Mouse (Mus musculus): ENCODE measurements around the gene Ino80d. TPM values are rescaled to one million over a fixed set of nuclear protein-coding genes. Genes with fewer than 3 reads are reported as not detected.

The Ino80d gene
- polyA plus RNA-seq, 1 experiment, result 3.7 TPM

DNA sequence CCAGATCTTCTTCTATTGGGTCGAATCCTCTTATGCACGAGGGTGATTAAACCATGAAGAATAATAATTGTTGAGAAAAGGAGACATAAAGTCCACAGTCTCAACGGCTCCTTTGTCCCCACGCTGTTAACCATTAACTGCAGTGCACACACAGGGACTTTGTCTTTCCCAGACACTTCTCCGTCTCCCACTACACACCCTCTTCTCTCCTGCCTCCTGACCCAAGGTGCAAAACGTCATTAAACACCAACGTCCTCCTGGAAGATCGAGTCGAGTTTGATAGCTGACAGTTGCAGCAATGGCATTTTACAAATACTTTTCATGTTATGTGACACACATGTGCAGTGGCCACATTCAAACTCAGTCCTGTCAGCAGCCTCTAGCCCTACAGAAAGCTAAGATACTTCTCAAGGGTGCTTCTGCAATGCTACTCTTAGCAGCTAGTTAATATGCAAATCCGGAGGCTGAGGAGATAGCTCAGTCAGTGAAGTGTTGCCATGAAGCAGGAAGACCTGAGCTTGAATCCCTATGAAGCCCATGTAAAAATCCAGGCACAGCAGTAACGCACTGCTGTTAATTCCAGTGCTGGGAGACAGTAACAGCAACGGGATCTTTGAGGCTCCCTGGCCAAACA, 109.3 kb downstream of the Ino80d start:
- DNase-seq (ENCODE audit: low read depth, low spot score), result peak; percentile 92

GRCm38 (mm10) chr1:63001874-63002273, 112.6 kb downstream of the Ino80d start:
- no peak for DNase-seq (ENCODE audit: low read depth, low spot score)
- WGBS, result 26% methylated on average over 3 of the region's 3 CpGs

More for the DNA sequence above, 109.3 kb downstream of the Ino80d start:
- WGBS, result 27% methylated on average over 12 of the region's 12 CpGs

- peak; percentile 78 for DNase-seq (ENCODE audit: low read depth, low spot score)
- WGBS, result 21% methylated on average over 1 of the region's 1 CpGs
These were observed 121.1 kb downstream of the Ino80d start for GRCm38 (mm10) chr1:62993348-62993747.

DNA sequence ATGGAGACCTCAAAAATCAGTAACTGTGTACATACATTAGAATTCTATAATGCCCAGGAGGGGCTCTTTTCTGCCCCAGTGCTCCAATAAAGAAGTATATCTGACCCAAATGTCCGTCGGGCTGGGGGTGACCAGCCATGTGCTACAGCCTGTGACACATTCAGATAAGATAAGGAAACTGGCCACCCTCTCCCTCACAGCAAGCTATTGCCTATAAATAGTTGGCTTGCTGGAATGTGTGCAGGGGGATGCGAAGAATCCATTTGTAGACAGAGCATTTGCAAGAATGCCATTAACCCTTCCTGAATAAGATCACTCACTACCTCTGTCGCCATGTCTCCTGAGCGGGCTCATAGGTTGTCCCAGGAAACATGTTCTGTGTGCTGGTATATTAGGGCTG, 121.8 kb downstream of the Ino80d start:
- WGBS, result 59% methylated on average over 5 of the region's 5 CpGs
- DNase-seq (ENCODE audit: low read depth, low spot score), result no peak

DNA sequence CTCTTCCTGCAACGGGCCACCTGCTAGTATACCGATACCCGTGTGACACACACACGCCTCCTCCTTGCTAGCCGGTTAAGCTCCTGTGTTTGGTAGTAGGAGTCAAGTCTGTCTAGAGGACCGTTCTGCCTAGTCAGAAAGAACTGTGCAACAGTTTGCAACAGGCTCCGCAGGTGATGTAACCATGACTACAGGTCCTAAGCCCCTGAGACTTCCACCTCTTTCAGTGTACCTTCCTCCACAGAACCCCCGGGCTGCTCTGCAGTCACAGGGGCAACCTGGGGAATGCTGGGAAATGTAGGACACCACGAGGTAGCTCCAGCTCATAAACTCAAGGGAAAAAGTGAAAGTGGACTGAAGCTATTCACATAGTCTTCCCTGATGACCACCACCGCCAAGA, 123.4 kb downstream of the Ino80d start:
- 84% methylated on average over 10 of the region's 10 CpGs for WGBS

DNA sequence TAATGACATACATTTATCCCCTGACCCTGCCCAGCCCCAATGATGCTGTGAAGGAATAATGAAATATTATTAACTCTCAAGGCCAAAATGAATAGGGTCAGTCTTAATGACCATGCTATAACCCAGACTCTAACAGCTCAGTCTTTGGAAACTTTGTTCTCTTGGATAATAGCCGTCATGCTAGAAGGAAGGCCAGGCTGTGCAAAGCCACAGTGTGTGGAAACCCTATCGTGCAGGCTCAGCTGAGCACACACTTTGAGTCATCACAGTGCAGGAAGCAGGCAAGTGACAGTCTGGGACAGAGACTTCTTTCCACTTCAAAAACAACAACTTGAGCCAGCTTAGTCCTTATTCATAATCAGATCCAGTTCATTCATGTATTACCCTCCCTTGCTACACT, 126.9 kb downstream of the Ino80d start:
- WGBS, result 33% methylated on average over 2 of the region's 2 CpGs
- no peak for DNase-seq (ENCODE audit: low read depth, low spot score)

More for the DNA sequence above, 123.4 kb downstream of the Ino80d start:
- no peak for DNase-seq (ENCODE audit: low read depth, low spot score)

GRCm38 (mm10) chr1:62986267-62986666, 128.2 kb downstream of the Ino80d start:
- no peak for DNase-seq (ENCODE audit: low read depth, low spot score)
- 7% methylated on average over 7 of the region's 7 CpGs for WGBS

DNA sequence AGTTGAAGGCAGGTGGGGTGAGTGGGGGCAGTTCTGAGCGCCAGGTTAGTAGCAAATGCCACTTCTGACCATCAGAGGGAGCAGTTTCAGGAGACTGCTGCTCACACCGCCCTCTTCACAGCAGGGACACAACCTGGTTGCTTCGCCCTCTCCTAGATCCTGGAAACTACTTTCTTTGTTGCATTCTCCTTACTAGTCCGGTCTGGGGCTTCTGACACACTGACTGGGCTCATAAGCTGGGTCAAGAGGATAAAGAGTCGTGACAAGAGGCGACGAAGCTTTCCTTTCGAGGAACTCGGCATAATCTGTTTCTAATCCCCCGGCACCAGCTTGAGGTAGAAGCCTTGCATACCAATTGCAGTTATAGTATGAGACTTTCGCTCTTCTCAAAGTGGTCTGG, 129.9 kb downstream of the Ino80d start:
- DNase-seq (ENCODE audit: low read depth, low spot score), result no peak

GRCm38 (mm10) chr1:62976742-62977141, 137.7 kb downstream of the Ino80d start:
- WGBS, result 28% methylated on average over 3 of the region's 3 CpGs
- DNase-seq (ENCODE audit: low read depth, low spot score), result no peak

More for the DNA sequence above, 129.9 kb downstream of the Ino80d start:
- 51% methylated on average over 11 of the region's 11 CpGs for WGBS

DNA sequence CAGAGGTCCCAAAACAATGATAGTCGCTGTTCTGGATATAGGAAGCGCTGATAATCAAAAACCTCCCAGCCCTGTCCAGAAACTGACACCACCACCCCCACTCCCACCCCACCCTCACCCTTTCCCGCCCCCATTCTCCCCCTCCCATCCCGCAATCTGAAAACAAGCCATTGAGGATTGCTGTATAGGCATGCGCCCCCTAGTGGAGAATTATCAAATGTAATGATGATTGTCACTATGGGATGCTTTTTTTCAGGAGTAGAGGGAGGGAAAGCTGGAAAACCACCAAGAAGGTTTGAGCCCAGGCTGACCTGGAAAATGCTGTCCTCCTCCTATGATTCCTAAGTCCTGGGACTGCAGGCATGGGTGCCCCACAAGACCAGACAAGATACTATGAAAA, 147.6 kb downstream of the Ino80d start:
- WGBS, result 31% methylated on average over 5 of the region's 5 CpGs
- no peak for DNase-seq (ENCODE audit: low read depth, low spot score)

DNA sequence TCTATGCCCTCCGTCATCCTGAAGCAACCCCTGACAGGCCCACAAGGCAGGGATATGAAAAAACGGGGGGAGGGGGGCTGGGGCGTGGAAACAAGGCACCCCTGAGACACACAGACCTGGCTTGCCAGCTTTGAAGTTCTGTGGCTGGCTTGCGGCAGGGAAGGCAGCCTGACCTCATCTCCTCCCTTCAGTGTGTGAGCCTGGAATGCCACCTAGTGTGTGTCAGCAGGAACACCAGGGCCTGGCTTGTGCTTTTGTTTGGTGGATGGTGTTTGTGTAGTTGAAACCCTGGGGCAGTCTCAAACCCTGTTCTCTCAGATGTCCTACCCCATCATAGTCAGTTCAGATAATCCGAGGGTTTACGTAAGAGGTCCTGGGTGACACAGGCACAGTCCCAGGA, 150.2 kb downstream of the Ino80d start:
- no peak for DNase-seq (ENCODE audit: low read depth, low spot score)
- 32% methylated on average over 6 of the region's 6 CpGs for WGBS

DNA sequence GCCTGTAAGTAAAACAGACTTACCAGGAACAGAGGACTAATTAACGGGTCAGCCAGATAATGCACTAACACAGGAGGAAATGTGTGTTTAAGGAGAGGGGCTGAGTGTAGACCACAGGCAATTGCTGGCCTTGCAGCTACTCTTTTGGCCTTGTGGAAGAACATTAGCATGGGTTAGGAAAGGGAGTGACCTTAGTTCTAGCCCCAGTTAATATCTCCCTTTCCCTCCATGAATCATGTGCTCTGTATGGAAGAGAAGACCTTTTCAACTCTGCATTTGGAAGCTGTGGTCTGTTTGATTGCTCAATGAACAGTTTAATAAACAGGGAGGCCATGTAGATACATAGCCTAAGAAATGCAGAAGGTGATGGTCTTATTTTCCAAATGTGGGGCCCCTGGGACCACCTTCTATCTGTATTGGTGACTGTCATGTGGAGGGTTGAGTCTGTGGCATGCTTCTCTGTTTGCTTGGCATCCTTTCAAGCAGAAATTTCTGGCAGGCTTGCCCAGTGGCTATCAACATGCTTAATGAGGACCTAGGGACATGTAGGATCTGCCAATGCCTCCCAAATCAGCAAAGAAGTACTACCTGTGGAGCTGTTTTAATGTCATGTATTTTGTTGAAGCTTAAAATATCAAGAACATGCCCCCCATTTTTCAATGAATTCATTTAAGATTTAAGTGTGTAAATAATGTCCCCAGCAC, 157.4 kb downstream of the Ino80d start:
- 80% methylated on average over 1 of the region's 1 CpGs for whole genome bisulfite sequencing
- DNase-seq (ENCODE audit: low read depth, low spot score), result no peak

GRCm38 (mm10) chr1:62956526-62956925, 157.9 kb downstream of the Ino80d start:
- no peak for DNase-seq (ENCODE audit: low read depth, low spot score)
- 49% methylated on average over 5 of the region's 5 CpGs for WGBS

DNA sequence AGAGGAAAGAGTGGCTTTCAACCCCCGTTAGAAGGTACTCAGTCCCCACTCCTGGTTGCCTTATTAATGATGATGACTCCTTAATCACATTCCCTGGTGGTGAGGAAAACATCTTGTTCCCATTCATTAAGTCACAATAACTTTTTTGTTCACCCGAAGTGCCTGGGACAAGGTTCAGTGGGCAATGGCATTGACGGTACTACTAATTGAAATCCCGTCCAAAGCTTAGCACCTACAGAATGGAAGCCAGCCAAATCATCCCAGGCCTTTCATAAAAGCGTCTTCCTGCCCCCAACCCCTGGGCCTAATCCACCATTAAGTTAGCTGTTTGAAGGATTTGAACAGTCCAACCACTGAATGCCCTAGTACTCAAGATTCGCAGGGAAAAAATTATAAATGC, 159.1 kb downstream of the Ino80d start:
- WGBS, result 84% methylated on average over 6 of the region's 6 CpGs
- no peak for DNase-seq (ENCODE audit: low read depth, low spot score)

DNA sequence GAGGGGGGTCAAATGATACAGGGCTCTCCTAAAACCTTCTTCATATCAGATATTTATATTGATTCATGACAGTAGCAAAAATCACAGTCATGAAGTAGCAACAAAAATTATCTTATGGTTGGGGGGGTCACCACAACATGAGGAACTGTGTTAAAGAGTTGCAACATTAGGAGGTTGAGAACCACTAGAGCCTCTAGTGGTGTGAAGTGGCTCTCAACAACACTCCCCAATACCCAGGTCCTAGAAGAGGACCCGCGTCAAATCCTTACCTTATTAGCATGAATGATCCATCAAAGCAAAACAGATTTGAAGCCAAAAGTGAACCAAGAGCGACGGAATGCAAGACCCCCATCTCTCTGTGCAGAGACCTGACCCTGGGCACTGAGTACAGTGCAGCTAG, 161.4 kb downstream of the Ino80d start:
- 96% methylated on average over 4 of the region's 4 CpGs for WGBS
- no peak for DNase-seq (ENCODE audit: low read depth, low spot score)

GRCm38 (mm10) chr1:62952319-62952718, 162.1 kb downstream of the Ino80d start:
- no peak for DNase-seq (ENCODE audit: low read depth, low spot score)
- 51% methylated on average over 3 of the region's 3 CpGs for WGBS

GRCm38 (mm10) chr1:62951067-62951809, 163.2 kb downstream of the Ino80d start:
- DNase-seq (ENCODE audit: low read depth, low spot score), result no peak
- 24% methylated on average over 7 of the region's 7 CpGs for WGBS

- WGBS, result 83% methylated on average over 9 of the region's 9 CpGs
- DNase-seq (ENCODE audit: low read depth, low spot score), result no peak
These were observed 163.9 kb downstream of the Ino80d start for GRCm38 (mm10) chr1:62950526-62950925.

DNA sequence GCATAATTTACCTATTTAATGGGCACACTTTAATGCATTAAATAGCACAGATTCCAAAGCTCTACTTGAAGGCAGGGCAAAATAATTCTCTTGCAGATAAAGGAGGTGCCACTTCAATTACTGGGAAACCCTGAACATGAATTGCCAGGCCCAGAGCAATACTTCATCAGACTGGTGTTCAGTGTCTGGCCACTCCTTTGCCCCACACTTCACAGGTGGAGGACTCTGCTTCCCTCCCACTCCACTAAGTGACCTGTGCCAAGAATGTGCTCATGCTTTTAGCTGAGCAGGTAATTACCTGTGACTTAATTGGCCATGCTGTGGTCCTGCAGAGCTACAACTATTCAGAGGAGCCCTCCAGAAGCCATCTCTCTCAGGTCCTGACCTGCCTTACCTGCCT, 166.7 kb downstream of the Ino80d start:
- no peak for DNase-seq (ENCODE audit: low read depth, low spot score)

GRCm38 (mm10) chr1:62946987-62947386, 167.5 kb downstream of the Ino80d start:
- DNase-seq (ENCODE audit: low read depth, low spot score), result no peak
- WGBS, result 87% methylated on average over 5 of the region's 5 CpGs

Measured in large intestine, adult 2 months (tissue).